Mouse (Mus musculus): Measurements from ENCODE around the gene Ldhd. TPM values are rescaled to one million over a fixed set of nuclear protein-coding genes. Genes with fewer than 3 reads are reported as not detected.

Ldhd gene
- total RNA-seq (2017) = 0.74 TPM in 1 of 2 replicates, not detected in the other

DNA sequence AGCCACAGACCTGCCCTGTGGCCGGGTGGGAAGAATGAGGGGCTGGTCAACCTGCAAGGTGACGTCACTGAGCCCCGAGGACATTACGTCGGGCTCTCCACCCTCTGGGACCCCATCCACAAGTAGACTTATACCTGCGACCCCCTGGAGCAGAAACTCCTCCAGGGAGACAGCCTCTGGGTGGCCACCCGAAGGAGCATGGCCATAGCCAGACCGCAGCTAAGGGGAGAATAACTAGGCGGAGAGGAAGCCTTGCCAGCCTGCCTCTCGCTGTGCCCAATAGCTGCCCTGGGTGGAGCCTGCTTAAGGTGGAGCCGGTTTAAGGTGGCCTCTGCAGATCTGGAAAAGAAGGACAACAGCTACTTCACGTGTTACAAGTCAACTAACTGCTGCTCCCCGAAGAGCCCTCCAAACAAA, at the start of gene Ldhd:
Gene Ldhd (minus strand): TSS at position 270 of the 417 bp plus-strand sequence.
- ATAC-seq (ENCODE audit: extremely low read depth, insufficient number of reproducible peaks, low FRiP score, poor library complexity, severe bottlenecking) = peak; percentile 25; the same call in 1 of the 2 replicates

DNA sequence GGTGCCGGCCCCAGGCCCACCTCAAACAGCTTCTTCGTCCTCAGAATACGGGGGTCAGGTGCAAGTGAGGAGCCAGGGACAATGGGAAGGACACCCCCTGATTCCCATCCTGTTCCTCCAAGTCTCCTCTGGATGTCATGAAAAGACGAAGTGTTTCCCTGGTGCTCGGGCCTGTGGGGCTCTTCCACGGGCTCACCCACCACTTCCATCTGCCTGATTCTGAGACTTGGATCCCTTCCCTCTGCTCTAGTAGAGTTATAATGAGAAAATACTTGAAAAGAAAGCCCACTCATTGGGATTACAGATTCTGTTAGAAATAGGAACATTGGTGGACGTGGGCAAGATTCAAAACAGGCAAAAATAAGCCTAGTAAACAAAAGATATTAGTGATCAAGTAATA, 48.7 kb upstream of the Ldhd start:
- ATAC-seq (ENCODE audit: extremely low read depth, insufficient number of reproducible peaks, low FRiP score, poor library complexity, severe bottlenecking) = no peak

DNA sequence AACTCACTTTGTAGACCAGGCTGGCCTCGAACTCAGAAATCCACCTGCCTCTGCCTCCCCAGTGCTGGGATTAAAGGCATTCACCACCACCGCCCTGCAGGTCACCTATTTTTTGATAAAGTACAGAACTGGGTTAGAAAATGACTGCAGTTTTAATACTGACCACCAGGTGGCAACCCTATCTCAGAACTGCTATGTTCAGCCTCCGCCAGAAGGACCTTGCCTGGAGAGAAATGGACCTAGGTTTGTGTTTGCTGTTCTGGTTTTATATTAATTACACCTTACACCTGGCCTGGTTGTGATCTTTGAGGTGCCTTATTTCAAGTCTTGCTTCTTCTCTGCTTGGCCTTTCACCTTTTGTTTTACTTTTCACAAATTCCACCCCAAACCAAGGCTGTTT, 47.9 kb upstream of the Ldhd start:
- ATAC-seq (ENCODE audit: extremely low read depth, insufficient number of reproducible peaks, low FRiP score, poor library complexity, severe bottlenecking) = peak; percentile 66

DNA sequence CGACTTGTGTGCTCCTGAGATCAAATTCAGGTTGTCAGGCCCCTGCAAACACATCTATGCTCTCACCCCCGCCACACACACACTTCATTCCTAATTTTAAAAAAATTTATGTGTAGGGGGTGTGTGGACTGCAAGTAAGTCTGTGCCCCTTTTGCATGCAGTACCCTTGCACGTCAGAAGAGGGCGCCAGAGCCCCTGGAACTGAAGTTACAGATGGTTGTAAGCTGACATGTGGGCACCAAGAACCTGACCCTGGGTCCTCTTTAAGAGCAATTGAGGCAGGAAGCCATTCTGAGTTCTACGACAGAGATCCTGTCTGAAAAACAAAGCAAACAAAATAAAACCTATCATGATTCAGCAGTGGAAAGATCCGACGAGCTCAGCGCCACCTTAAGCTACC, 46.1 kb upstream of the Ldhd start:
- no peak for ATAC-seq (ENCODE audit: extremely low read depth, insufficient number of reproducible peaks, low FRiP score, poor library complexity, severe bottlenecking)

DNA sequence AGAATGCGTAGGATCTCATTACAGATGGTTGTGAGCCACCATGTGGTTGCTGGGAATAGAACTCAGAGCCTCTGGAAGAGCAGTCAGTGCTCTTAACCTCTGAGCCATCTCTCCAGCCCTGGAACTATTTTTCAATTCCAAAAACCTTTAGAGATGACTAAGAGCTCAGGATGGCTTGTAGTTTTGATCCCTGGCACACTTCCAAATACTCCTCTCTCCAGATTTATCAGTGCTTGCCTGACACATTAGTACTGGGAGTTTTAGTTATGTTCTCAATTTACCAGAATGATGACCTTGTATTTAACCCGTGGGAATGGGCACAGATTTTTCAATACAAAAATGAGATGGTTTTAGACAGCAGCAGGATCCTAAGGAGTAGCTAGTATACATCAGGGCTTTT, 36.6 kb upstream of the Ldhd start:
- ATAC-seq (ENCODE audit: extremely low read depth, insufficient number of reproducible peaks, low FRiP score, poor library complexity, severe bottlenecking) = no peak

DNA sequence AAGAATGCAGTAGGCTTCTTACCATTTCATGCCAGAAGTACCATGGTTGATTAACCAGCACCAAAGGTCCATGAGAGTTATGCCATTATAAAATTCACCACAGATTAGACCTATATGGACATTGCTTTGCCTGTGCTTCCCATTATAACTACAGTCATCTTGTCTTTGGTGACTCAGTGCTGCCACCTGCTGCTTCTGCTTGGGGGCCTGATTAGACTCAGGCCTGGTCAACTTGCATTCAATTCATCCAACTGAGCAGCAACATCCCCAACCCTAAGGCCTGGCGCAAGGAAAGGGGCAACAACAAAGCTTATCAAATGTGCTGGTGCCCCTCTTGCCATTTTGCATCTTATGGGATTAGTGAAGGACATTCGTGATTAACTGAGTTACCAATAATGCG, 32.3 kb upstream of the Ldhd start:
- ATAC-seq (ENCODE audit: extremely low read depth, insufficient number of reproducible peaks, low FRiP score, poor library complexity, severe bottlenecking) = peak; percentile 63; the same call in 1 of the 2 replicates

DNA sequence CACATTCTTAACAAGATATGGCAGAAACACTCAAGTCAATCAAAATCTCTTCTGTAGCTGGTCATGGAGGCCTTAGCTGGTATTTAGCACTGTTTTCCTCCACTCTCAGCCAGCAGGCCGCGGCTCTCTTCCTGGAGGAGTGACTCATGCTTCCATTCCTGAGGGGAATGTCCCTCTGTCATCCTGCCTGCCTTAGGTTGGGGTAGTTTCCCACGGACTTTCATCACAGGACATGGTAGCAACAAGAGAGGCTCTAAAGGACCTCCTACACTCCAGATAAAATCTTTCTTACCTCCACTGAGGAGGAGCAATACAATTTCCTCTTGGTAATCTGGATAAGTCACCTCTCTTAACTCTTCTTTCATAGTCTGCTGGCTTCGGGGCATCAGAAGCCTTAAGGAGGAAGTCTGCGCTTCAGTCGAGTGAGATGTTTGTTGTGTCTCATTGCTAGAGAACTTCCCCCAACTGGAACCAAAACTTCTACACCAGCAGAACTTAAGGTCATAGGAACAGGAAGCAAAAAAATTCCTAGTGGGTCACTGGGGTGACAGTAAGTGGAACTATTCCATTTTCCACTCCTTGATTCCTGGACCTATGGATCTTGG, 28.7 kb upstream of the Ldhd start:
- ATAC-seq (ENCODE audit: extremely low read depth, insufficient number of reproducible peaks, low FRiP score, poor library complexity, severe bottlenecking) = peak; percentile 33; the same call in 1 of the 2 replicates

DNA sequence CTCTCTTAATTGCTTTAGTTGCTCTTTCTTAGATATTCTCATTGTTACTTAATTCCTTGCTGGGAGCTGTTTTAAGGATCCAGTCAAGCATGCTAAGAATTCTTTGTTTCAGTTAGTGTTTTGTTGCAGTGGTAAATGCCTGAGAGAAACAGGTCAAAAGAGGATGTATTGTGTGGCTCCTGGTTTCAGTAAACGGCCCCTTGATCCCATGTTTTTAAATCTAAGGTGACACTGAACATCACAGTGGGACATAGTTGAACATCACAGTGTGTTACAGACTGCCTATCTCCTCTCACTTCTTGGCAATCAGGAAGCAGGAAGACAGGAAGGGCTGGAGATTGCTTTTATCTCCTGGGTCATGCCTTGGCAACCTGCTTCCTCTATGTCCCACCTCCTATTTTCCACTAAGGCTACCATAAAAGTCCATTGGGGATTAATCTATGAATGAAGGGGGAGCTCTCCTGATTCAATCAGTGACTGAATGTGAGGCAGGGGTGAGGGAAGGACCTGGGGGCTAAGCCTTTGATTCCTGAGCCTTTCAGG, 27.2 kb upstream of the Ldhd start:
- ATAC-seq (ENCODE audit: extremely low read depth, insufficient number of reproducible peaks, low FRiP score, poor library complexity, severe bottlenecking) = no peak

DNA sequence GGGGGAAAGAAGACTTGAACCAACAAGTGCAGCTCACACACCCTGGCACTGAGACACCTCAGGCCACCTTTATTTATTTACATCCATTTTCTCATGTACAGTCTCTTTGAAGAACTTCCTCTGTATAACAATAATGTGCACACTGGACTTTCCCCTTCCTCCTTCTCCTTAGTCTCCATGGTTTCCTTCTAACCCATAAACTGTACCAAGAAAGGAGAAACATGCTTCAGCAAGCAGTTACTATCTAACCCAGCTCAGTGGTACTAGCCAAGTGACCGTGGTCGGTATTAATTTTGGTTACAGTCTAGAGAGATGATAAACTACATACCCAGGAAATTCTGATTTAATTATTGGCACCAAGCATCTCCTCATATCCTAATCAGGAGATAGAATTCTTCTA, 23.4 kb upstream of the Ldhd start:
- ATAC-seq (ENCODE audit: extremely low read depth, insufficient number of reproducible peaks, low FRiP score, poor library complexity, severe bottlenecking) = no peak

DNA sequence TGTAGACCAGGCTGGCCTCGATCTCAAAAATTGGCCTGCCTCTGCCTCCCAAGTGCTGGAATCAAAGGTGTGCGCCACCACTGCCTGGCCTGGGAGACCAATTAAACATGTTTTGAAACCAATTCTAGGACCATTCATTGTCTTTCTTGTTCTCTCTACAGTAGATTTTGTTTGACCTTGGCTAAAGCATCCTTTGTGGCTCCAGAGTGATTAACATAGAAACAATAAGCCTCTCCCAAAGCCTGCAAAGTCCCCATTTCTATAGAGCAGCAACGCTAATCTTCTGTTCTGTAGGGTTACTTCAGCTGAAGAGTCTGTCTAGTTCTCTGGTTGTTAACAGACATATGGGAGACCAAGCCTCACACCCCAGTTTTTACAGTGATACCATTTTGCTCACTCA, 20.5 kb upstream of the Ldhd start:
- no peak for ATAC-seq (ENCODE audit: extremely low read depth, insufficient number of reproducible peaks, low FRiP score, poor library complexity, severe bottlenecking)

DNA sequence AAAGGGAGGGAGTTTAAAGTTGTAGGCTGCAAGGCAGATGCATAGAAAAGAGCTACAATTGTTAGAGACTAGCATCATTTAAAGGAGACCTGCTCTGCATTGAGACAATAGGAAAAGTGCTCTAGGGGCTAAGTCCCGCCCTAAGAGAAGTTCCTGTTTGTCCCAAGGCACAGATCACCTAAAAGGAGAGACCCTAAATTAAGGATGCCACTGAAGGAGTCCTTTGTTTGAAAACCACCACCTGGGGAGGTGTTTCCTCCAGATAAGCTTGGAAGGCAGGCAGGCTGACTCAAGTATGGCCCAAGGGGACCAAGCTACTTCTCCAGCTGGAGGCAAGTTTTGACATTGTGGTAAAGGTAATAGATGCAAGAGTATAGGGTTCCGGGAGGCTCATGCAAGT, 18.7 kb upstream of the Ldhd start:
- no peak for ATAC-seq (ENCODE audit: extremely low read depth, insufficient number of reproducible peaks, low FRiP score, poor library complexity, severe bottlenecking)

DNA sequence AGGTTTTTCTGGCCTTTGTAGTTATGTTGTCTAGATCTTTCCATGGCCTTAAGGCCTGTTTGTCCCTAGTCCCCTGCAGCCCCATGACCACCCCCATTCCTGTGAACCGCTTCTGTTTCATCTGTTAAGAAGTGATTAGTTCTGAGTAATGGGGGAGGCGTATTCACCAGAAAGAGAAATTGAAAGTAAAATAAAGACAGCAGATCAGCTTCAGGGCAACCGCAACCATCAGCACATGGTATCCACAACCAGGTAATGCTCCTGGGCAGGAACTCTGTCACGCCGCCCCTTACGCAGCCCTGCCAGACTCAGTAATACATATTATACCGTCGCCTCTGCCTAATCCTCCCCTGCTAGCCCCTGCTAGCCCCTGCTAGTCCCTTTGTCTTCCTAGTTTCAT, 15.5 kb upstream of the Ldhd start:
- peak; percentile 25; the same call in 1 of the 2 replicates for ATAC-seq (ENCODE audit: extremely low read depth, insufficient number of reproducible peaks, low FRiP score, poor library complexity, severe bottlenecking)

DNA sequence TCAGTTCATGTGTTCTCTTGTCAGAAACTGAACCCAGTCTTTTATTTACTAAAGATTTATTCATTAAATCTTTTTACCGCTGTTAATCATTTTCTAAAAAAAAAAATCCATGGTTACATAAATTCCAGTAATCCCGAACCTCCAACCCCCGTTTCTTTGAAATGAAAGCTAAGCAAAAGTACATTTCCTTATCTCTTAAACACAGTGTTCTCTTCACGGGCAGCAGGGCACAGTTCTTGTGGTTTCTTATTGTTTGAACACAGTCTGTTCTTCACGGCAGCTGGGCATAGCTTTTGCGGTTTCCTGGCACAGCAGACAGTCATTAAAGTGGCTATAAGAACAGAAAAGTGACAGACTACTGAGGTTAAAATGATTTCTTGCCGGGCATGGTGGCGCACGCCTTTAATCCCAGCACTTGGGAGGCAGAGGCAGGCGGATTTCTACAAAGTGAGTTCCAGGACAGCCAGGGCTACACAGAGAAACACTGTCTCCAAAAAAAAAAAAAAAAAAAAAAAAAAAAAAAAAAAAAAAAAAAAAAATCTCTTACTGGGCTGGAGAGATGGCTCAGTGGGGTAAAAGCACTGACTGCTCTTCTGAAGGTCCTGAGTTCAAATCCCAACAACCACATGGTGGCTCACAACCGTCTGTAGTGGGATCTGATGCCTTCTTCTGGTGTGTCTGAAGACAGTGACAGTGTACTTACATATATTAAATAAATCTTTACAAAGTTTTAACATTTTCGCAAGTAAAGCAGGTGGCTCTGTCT, 14.3 kb upstream of the Ldhd start:
- peak; percentile 68 for ATAC-seq (ENCODE audit: extremely low read depth, insufficient number of reproducible peaks, low FRiP score, poor library complexity, severe bottlenecking)

DNA sequence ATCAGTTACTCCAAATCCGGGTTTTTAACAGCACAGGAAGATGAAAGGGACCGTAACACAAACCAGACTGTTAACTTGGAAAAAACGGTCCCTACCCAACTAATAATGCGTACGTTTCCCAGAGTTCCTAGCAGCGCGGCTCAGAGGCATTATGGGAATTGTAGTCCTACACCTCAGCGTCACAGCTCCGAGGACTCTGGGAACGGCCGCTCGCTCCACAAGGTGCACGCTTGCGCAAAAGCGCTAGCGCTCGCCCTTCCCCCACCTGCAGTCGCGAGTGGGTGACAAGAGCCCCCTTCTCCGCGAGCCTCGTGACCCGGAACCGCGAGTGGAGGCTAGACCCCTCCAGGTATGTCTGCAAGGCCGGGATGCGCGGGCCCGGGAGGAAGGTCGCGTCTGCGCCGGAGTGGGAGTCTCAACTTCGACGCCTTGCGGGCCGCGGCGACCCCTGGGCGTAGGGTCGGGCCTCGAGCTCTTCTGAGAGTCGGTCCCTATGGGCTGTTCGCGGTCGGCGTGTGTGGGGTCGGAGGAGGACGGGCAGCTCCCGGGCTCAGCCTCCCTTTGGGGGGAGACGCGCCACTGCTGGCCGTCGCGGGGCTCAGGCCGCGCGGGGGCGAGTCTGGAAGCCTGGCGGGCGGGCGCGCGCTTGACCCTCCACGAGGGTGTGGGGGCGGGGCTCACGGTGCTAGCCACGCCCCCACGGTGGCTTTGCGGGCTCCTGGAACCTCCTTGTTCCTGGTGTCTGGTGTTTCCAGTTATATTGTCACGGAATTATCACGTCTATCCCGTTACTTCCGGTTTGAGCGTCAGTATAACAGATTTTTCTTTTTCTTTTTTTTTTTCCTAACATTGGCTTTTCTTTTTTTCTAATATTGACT, 13.3 kb upstream of the Ldhd start, which contains the start of gene Zfp1:
Gene Zfp1 (plus strand): TSS at position 138 of the 878 bp plus-strand sequence.
- ATAC-seq (ENCODE audit: extremely low read depth, insufficient number of reproducible peaks, low FRiP score, poor library complexity, severe bottlenecking) = peak; percentile 91

DNA sequence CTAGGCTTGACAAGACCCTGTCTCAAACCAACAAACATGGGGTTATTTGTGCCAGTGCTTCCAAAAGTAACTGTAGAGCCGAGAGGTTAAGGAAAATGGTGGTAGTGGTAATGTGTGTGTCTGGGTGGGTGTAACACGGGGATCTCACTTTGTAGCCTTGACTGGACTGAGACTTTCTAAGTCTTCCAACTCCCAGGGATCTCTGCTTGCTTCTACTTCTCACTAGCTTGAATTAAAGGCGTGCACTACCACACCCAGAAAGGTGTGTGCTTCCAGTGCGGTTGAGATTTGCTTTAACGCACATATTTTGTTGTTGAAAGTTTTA, 12.7 kb upstream of the Ldhd start:
- no peak; the same call in 1 of the 2 replicates for ATAC-seq (ENCODE audit: extremely low read depth, insufficient number of reproducible peaks, low FRiP score, poor library complexity, severe bottlenecking)

DNA sequence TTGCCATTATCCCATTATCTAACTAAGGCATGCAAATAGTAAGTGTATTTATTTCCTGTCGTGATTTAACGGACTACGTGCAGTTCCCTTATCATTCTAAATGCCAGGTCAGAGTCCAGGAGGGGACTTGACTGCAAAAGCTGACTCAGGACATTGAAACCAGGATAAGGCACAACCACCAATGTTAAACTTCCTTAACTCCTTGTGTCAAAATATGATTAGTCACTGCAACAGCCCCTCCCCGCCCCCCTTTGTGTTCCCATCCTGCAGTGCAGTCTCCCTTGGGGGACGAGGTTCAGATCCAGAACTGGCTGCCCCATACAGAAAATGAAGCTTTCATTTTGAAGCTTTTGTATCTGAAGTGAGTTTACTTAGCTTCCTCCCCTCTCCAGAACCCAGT, 12.3 kb upstream of the Ldhd start:
- ATAC-seq (ENCODE audit: extremely low read depth, insufficient number of reproducible peaks, low FRiP score, poor library complexity, severe bottlenecking) = no peak

DNA sequence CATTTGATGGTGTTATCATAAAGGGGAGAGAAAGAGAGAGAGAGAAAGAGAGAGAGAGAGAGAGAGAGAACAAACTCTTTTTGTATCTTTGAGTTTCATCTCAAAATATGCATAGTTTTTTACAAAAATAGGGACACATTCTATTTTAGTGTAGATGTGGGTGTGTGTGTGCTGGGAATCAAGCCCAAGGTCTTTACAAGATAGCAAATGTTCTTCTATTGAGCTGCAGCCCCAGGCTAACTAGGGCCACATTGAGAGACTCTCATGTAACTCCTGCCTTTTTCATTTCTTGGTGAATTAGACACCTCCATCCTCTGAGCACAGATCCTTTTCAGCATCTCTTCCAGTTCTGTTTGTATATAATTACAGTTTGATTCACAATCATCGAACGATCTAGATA, 10.9 kb upstream of the Ldhd start:
- ATAC-seq (ENCODE audit: extremely low read depth, insufficient number of reproducible peaks, low FRiP score, poor library complexity, severe bottlenecking) = no peak

DNA sequence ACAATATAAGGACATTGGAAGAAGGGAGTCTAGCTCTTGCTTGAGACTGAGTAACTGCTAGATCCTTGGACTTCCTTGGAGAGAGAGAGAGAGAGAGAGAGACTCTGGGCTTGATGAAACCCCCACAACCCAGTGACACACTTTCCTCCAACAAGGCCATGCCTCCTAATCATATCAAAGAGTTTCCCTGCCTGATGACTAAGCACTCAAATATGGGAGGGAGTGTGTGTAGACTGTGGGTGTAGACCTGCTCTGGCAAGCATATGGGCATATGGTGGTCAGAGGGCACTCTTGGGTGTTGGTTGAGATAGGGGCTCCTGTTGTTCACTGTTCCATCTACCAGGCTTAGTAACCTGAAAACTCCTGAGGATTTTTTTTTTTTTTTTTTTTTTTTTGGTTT, 7.9 kb upstream of the Ldhd start:
- ATAC-seq (ENCODE audit: extremely low read depth, insufficient number of reproducible peaks, low FRiP score, poor library complexity, severe bottlenecking) = no peak

DNA sequence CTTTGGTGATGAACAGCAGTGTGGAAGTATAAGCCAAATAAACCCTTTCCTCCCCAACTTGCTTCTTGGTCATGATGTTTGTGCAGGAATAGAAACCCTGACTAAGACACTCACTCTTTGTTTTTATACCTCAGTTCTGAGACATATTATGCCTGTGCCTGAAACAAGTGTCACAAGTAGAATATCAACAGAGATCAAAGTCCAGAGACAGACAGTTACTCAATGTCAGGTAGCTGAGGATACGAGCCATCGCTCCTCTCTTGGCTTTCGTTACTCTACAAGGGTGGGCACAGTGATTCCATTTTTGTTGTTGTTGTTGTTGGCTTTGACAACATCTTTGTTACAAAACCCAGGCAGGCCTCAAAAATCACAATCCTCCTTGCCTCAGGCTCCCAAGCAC, 2.8 kb upstream of the Ldhd start:
- no peak for ATAC-seq (ENCODE audit: extremely low read depth, insufficient number of reproducible peaks, low FRiP score, poor library complexity, severe bottlenecking)

All from neutrophil, adult 5-6 weeks (primary cell).